Mouse (Mus musculus): Measurements from ENCODE around the gene Nuak2. TPM values are rescaled to one million over a fixed set of nuclear protein-coding genes. Genes with fewer than 3 reads are reported as not detected.

Nuak2 gene
- polyA plus RNA-seq, 1 experiment from 2014 or later: 6.0 TPM

DNA sequence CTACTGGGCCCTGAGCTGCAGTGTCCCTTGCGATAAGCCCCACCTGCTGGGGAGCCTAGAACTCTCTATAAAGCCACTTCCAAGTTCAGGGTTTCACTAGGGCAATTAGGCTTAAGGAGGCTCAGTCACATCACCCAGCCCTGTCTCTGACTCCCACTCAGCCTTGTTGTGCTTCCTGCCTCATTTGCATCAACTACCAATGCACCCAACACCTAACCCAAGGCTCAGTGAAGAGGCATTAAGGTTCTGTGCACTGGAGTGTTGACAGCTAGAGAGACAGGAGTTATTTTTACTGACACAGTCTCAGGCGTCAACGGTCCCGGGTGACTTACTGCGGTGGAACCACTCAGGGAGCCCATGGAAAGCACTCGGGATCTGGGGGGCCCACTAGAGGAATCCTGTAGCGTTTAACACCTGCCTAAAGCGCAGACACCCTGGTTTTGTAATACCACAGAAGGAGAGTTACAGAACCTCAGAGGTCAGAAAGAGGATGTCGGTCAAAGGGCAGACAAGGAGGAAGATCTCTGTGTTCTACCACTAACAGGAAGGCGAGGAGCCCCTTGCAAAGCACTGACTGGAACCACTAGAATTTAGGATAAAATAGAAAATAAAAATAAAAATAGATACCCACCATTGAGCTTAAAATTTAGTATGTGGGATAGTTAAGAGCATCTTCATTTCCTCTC, 4.6 kb upstream of the Nuak2 start:
- no peak for DNase-seq
- 0 out of 2 replicates have a peak overlapping the region, but pooled peaks have one; percentile 7 for H3K27ac ChIP-seq (ENCODE audit: low read depth)
- H3K27me3 ChIP-seq (ENCODE audit: insufficient read depth, low read length): peaks cover 6% of the 10 kb centered on the region; the same call in 1 of the 2 replicates
- ATAC-seq: no peak
- peaks cover 19% of the 10 kb centered on the region for H3K4me1 ChIP-seq (ENCODE audit: insufficient read depth)
- H3K4me3 ChIP-seq (ENCODE audit: low read depth, low read length): no peak overlapping the region
- TF ChIP-seq CTCF (IDR thresholded peaks at IDR 0.05; ENCODE audit: low read depth) (no peak), EP300 (IDR thresholded peaks at IDR 0.05; ENCODE audit: low read depth) (no peak)
- no peak overlapping the region for H3K9ac ChIP-seq (replicated peaks)
- H3K9me3 ChIP-seq (ENCODE audit: low read length): no peaks in the 10 kb centered on the region
- WGBS (ENCODE audit: insufficient replicate concordance): 44% methylated on average over 10 of the region's 10 CpGs
- H3K36me3 ChIP-seq (replicated peaks; ENCODE audit: insufficient read depth, low read length): no peaks in the 10 kb centered on the region
- H3K4me2 ChIP-seq (ENCODE audit: low read depth, low read length): peak overlapping the region; percentile 29; the same call in 1 of the 2 replicates

DNA sequence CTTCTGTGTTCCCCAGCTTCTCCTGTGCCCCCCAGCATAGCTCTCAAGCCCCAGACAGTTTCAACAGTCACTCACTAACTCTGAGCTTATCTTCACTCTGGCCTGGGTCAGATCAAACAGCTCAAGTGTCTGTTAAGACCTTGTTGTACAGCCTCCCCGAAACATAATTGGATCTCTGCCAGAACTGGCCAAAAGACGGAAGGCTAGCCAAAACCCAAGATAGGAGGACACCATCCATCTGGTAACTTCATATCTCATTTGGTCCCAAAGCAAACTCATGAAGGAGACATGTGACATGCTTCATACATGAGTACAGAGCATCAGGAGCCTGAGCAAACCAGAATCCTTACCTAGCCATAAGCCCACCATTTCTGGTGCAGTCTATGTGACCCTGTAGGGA, 3.9 kb upstream of the Nuak2 start:
- no peak for DNase-seq

DNA sequence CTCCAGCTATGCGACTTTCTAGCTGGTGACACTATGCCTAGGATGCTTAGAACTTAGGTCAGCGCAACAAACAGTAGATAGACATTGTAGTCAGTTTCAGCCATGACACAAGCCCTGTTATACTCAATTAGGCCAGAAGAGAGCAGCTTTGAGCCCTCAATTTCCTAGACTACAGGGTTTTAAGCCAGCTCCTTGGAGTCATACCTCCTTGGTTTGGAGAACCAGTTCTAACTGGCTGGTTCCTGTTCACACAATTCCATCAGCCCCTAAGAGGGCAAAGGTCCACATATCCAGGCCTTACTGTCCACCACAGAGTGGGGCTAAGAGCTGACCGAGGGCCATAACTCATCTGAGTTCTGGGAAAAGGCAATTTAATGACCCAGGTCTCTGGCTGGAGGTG, 3.2 kb upstream of the Nuak2 start:
- H3K9ac ChIP-seq (replicated peaks): no peak overlapping the region
- H3K4me2 ChIP-seq (ENCODE audit: low read depth, low read length): peak overlapping the region; percentile 1; the same call in 1 of the 2 replicates
- ATAC-seq (peak; percentile 28), DNase-seq (peak; percentile 58)
- H3K27ac ChIP-seq (ENCODE audit: low read depth): no peak overlapping the region
- H3K36me3 ChIP-seq (replicated peaks; ENCODE audit: insufficient read depth, low read length): no peaks in the 10 kb centered on the region
- 0 out of 2 replicates have a peak, but pooled peaks have one; percentile 19 for TF ChIP-seq EP300 (IDR thresholded peaks at IDR 0.05; ENCODE audit: low read depth)
- peak; percentile 88 for TF ChIP-seq CTCF (IDR thresholded peaks at IDR 0.05; ENCODE audit: low read depth)
- WGBS (ENCODE audit: insufficient replicate concordance): 53% methylated on average over 3 of the region's 3 CpGs
- H3K4me1 ChIP-seq (ENCODE audit: insufficient read depth): peaks cover 26% of the 10 kb centered on the region
- no peak overlapping the region for H3K4me3 ChIP-seq (ENCODE audit: low read depth, low read length)
- H3K27me3 ChIP-seq (ENCODE audit: insufficient read depth, low read length): peaks cover 9% of the 10 kb centered on the region; the same call in 1 of the 2 replicates
- no peaks in the 10 kb centered on the region for H3K9me3 ChIP-seq (ENCODE audit: low read length)

More for the DNA sequence above, 3.9 kb upstream of the Nuak2 start:
- ATAC-seq: no peak
- Histone ChIP-seq H3K4me3 (ENCODE audit: low read depth, low read length) (no peak overlapping the region), H3K4me1 (ENCODE audit: insufficient read depth) (peaks cover 26% of the 10 kb centered on the region), H3K27me3 (ENCODE audit: insufficient read depth, low read length) (peaks cover 9% of the 10 kb centered on the region; the same call in 1 of the 2 replicates), H3K9me3 (ENCODE audit: low read length) (no peaks in the 10 kb centered on the region), H3K36me3 (replicated peaks; ENCODE audit: insufficient read depth, low read length) (no peaks in the 10 kb centered on the region), H3K27ac (ENCODE audit: low read depth) (no peak overlapping the region), H3K4me2 (ENCODE audit: low read depth, low read length) (peak overlapping the region; percentile 1; the same call in 1 of the 2 replicates), H3K9ac (replicated peaks) (no peak overlapping the region)
- TF ChIP-seq CTCF (IDR thresholded peaks at IDR 0.05; ENCODE audit: low read depth): no peak
- TF ChIP-seq EP300 (IDR thresholded peaks at IDR 0.05; ENCODE audit: low read depth): no peak
- 38% methylated on average over 2 of the region's 2 CpGs for WGBS (ENCODE audit: insufficient replicate concordance)

DNA sequence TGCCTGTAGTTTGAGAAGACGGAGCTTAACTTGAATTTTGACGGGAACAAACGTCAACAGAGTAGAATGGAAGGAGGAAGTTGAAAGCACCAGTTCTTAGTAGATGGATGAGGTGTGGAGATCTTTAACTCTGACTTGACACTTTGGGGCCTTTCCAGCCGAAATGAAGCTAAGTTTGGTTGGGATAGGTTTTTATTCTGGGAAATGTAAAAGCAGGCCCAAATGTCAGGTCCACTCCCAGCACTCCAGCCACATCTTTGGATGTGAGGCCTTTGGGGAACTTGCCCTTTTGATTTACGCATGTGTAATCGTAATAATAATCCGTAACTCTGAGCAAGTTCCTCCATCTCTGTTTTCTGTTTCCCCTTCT, 684 bp downstream of the Nuak2 start:
- H3K4me2 ChIP-seq (ENCODE audit: low read depth, low read length): peak overlapping the region; percentile 91
- peak overlapping the region; percentile 89 for H3K27ac ChIP-seq (ENCODE audit: low read depth)
- WGBS (ENCODE audit: insufficient replicate concordance): 27% methylated on average over 7 of the region's 7 CpGs
- H3K4me3 ChIP-seq (ENCODE audit: low read depth, low read length): peak overlapping the region; percentile 63
- 0 out of 2 replicates have a peak, but pooled peaks cover 7% of the 10 kb centered on the region for H3K27me3 ChIP-seq (ENCODE audit: insufficient read depth, low read length)
- ATAC-seq (no peak), DNase-seq (no peak)
- TF ChIP-seq CTCF (IDR thresholded peaks at IDR 0.05; ENCODE audit: low read depth): no peak
- TF ChIP-seq EP300 (IDR thresholded peaks at IDR 0.05; ENCODE audit: low read depth): no peak
- H3K9me3 ChIP-seq (ENCODE audit: low read length): no peaks in the 10 kb centered on the region
- H3K36me3 ChIP-seq (replicated peaks; ENCODE audit: insufficient read depth, low read length): 0 out of 2 replicates have a peak, but pooled peaks cover 3% of the 10 kb centered on the region
- H3K9ac ChIP-seq (replicated peaks): peak overlapping the region; percentile 79
- peaks cover 42% of the 10 kb centered on the region for H3K4me1 ChIP-seq (ENCODE audit: insufficient read depth)

DNA sequence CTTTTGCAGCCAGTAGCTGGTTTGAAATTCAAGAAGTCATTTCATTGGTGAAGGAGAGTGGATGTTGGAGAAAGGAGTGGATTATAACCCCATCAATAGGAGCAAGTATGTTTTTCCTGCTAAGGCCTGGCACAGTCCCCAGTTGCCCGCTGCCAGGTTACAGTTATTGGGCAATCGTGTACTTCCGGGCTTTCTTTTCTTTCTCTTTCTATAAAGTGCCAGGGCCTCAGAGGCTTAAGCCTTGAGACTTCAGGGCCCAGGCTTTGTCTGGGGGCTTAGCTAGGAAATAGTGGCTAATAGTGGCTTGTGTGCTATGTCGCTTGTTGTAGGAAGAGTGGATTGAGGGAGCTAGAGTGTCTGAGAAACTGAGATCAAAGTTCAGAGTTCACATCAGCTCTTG, 1.5 kb downstream of the Nuak2 start:
- peaks cover 42% of the 10 kb centered on the region for H3K4me1 ChIP-seq (ENCODE audit: insufficient read depth)
- peak overlapping the region; percentile 63 for H3K4me3 ChIP-seq (ENCODE audit: low read depth, low read length)
- H3K4me2 ChIP-seq (ENCODE audit: low read depth, low read length): peak overlapping the region; percentile 91
- no peak for DNase-seq
- H3K27ac ChIP-seq (ENCODE audit: low read depth): peak overlapping the region; percentile 89
- H3K9ac ChIP-seq (replicated peaks): peak overlapping the region; percentile 13; the same call in 1 of the 2 replicates
- peak; percentile 32 for ATAC-seq
- H3K36me3 ChIP-seq (replicated peaks; ENCODE audit: insufficient read depth, low read length): 0 out of 2 replicates have a peak, but pooled peaks cover 3% of the 10 kb centered on the region
- no peaks in the 10 kb centered on the region for H3K9me3 ChIP-seq (ENCODE audit: low read length)
- WGBS (ENCODE audit: insufficient replicate concordance): 28% methylated on average over 4 of the region's 4 CpGs
- 0 out of 2 replicates have a peak, but pooled peaks cover 7% of the 10 kb centered on the region for H3K27me3 ChIP-seq (ENCODE audit: insufficient read depth, low read length)
- TF ChIP-seq EP300 (IDR thresholded peaks at IDR 0.05; ENCODE audit: low read depth): peak; percentile 11; the same call in 1 of the 2 replicates
- TF ChIP-seq CTCF (IDR thresholded peaks at IDR 0.05; ENCODE audit: low read depth): no peak
